Mouse (Mus musculus) heart, embryonic 13.5 days (tissue): ENCODE results near the gene Tnfaip3. TPM values are rescaled to one million over a fixed set of nuclear protein-coding genes. Genes with fewer than 3 reads are reported as not detected.
A peak's percentile ranks its signal among the peaks of the same experiment; 100 is the strongest.

Experiments used
- ATAC-seq: fragments of 200-750 bp; cut with Nextera tagmentation; 2 replicates; pipeline ENCODE4 v1.8.0; 2017; ENCODE audit warnings: moderate TSS enrichment; ENCODE audit not compliant: insufficient number of reproducible peaks, low FRiP score, low TSS enrichment; ENCODE audit errors: extremely low read depth
- H3K27ac ChIP-seq: fragments of 300-500 bp; sonication (generic); replicated peaks from 2 replicates; pipeline ENCODE4 v1.5.1; 2015; ENCODE audit warnings: moderate library complexity, mild to moderate bottlenecking, inconsistent platforms
- H3K27me3 ChIP-seq: fragments of 300-500 bp; sonication (generic); replicated peaks from 2 replicates; pipeline ENCODE4 v1.6.1; 2015; ENCODE audit warnings: mild to moderate bottlenecking, inconsistent platforms
- H3K36me3 ChIP-seq: fragments of 300-500 bp; sonication (generic); 2 replicates; pipeline ENCODE4 v1.6.1; 2015; ENCODE audit warnings: mild to moderate bottlenecking, inconsistent platforms
- H3K4me1 ChIP-seq: fragments of 300-500 bp; sonication (generic); 2 replicates; pipeline ENCODE4 v1.6.1; 2015; ENCODE audit warnings: inconsistent platforms
- H3K4me2 ChIP-seq: fragments of 300-500 bp; sonication (generic); 2 replicates; pipeline ENCODE4 v1.6.1; 2015; ENCODE audit warnings: inconsistent platforms, mild to moderate bottlenecking, moderate library complexity
- H3K4me3 ChIP-seq: fragments of 300-500 bp; sonication (generic); 2 replicates; pipeline ENCODE4 v1.5.1; 2015; ENCODE audit warnings: moderate library complexity, mild to moderate bottlenecking, inconsistent platforms
- H3K9ac ChIP-seq: fragments of 300-500 bp; sonication (generic); 2 replicates; pipeline ENCODE4 v1.6.1; 2015; ENCODE audit warnings: inconsistent platforms, mild to moderate bottlenecking, moderate library complexity
- H3K9me3 ChIP-seq: fragments of 300-500 bp; sonication (generic); 2 replicates; pipeline ENCODE4 v1.6.1; 2016; ENCODE audit warnings: inconsistent platforms
- WGBS: fragments of 180-500 bp; shearing (Covaris S2); methylation state at CpG from one replicate; pipeline ENCODE4 v1.1.7; 2015; ENCODE audit warnings: mixed read lengths; 5-methylcytosine and 5-hydroxymethylcytosine counted together
- polyA plus RNA-seq: library from polyadenylated mRNA; unstranded; fragments of >200 nt; fragmentation: Nextera tagmentation; extraction: Ambion mirVana; gene quantifications from 2 replicates; pipeline ENCODE4 v1.2.1, GENCODE M21; 2015

Tnfaip3 gene
- polyA plus RNA-seq, 1 experiment from 2014 or later = 2.9 TPM

- Histone ChIP-seq H3K4me1 (peaks cover 2% of the 10 kb centered on the region), H3K4me2 (no peak overlapping the region), H3K27ac (no peak overlapping the region), H3K36me3 (no peaks in the 10 kb centered on the region), H3K4me3 (no peak overlapping the region), H3K9me3 (no peaks in the 10 kb centered on the region), H3K9ac (no peak overlapping the region), H3K27me3 (no peaks in the 10 kb centered on the region)
- no peak for ATAC-seq
- 81% methylated on average over 2 of the region's 2 CpGs for WGBS
Observed at GRCm38 (mm10) chr10:19040147-19040546, 24.7 kb upstream of the Tnfaip3 start.

DNA sequence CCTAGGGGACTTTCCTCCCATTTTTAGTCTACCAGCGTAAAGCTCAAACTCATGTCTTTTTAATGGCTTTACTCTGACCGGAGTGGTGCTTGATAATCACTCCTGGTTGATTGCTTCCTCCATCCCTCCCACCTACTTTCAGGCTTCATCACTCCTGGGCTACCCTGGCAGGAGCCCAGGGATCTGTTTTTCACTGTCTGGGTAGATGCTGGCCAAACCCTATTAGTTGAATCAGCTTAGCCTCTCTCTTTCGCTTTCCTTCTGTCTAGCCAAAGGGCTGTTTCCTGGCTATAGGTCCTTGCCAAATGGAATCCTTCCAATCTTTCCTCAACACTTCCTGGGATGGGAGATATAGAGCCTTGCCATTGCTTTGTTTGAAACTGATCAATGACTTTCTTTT lies 19.3 kb upstream of the Tnfaip3 start:
- no peak overlapping the region for H3K4me2 ChIP-seq
- no peak overlapping the region for H3K9ac ChIP-seq
- 42% methylated on average over 3 of the region's 3 CpGs for WGBS
- H3K27ac ChIP-seq = no peak overlapping the region
- peaks cover 13% of the 10 kb centered on the region for H3K4me1 ChIP-seq
- H3K9me3 ChIP-seq = no peaks in the 10 kb centered on the region
- no peaks in the 10 kb centered on the region for H3K36me3 ChIP-seq
- H3K27me3 ChIP-seq = no peaks in the 10 kb centered on the region
- no peak overlapping the region for H3K4me3 ChIP-seq
- ATAC-seq = no peak

GRCm38 (mm10) chr10:19033696-19034095 lies 18.2 kb upstream of the Tnfaip3 start:
- Histone ChIP-seq H3K36me3 (no peaks in the 10 kb centered on the region), H3K27me3 (no peaks in the 10 kb centered on the region), H3K9me3 (no peaks in the 10 kb centered on the region), H3K9ac (no peak overlapping the region), H3K4me2 (no peak overlapping the region), H3K4me3 (no peak overlapping the region), H3K4me1 (peaks cover 13% of the 10 kb centered on the region), H3K27ac (no peak overlapping the region)
- ATAC-seq = no peak
- WGBS = 83% methylated on average over 1 of the region's 1 CpGs

DNA sequence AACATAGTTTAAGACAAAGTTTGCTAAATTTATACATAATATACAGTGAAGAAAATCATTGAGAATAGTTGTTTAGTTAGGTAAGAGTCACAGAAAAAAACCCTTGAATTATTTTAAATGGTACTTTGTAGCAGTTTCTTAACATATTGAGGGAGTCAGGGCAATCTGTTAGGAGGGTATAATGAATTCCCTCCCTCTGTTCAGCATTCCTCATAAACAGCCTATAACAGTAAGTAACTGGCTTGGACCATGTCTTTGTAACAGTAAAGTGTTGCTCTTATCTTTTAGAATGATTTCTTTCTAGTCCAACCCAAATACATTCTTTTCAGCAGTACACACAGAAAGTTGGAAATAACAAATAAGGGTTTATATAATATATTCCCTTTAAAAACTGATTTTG lies 16.4 kb upstream of the Tnfaip3 start:
- Histone ChIP-seq H3K27ac (no peak overlapping the region), H3K36me3 (no peaks in the 10 kb centered on the region), H3K4me1 (peaks cover 13% of the 10 kb centered on the region), H3K4me3 (no peak overlapping the region), H3K27me3 (no peaks in the 10 kb centered on the region), H3K4me2 (no peak overlapping the region), H3K9me3 (no peaks in the 10 kb centered on the region), H3K9ac (no peak overlapping the region)
- ATAC-seq = no peak

DNA sequence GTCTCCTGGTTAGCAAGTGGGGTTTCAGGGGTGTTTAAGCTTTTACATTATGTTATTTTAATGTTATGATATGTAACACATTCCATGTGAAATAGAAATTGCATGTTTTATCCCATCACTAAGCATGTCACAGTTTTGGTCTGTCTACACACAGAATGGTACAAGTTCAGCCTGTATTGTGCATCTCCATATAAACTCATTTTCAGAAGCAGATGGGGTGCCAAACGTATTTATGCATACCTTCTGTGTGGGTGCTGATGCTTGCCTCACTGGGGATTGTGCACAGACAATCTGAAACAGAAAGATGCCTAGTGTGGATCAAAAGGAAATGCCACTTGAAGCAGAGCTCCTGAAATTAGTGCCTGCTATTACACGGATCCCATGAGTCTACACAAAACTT lies 15.2 kb upstream of the Tnfaip3 start:
- H3K4me2 ChIP-seq = no peak overlapping the region
- no peaks in the 10 kb centered on the region for H3K27me3 ChIP-seq
- no peak overlapping the region for H3K9ac ChIP-seq
- peaks cover 13% of the 10 kb centered on the region for H3K4me1 ChIP-seq
- ATAC-seq = no peak
- no peaks in the 10 kb centered on the region for H3K9me3 ChIP-seq
- WGBS = 75% methylated on average over 2 of the region's 2 CpGs
- no peak overlapping the region for H3K27ac ChIP-seq
- H3K4me3 ChIP-seq = no peak overlapping the region
- H3K36me3 ChIP-seq = no peaks in the 10 kb centered on the region

- no peaks in the 10 kb centered on the region for H3K36me3 ChIP-seq
- no peak overlapping the region for H3K27ac ChIP-seq
- no peak overlapping the region for H3K4me2 ChIP-seq
- no peak overlapping the region for H3K4me3 ChIP-seq
- WGBS = 85% methylated on average over 5 of the region's 5 CpGs
- H3K4me1 ChIP-seq = no peaks in the 10 kb centered on the region
- no peak overlapping the region for H3K9ac ChIP-seq
- no peaks in the 10 kb centered on the region for H3K9me3 ChIP-seq
- H3K27me3 ChIP-seq = no peaks in the 10 kb centered on the region
- no peak for ATAC-seq
Observed at GRCm38 (mm10) chr10:19026710-19027109, 11.3 kb upstream of the Tnfaip3 start.

- H3K9me3 ChIP-seq = no peaks in the 10 kb centered on the region
- no peaks in the 10 kb centered on the region for H3K27me3 ChIP-seq
- WGBS = 75% methylated on average over 5 of the region's 5 CpGs
- no peaks in the 10 kb centered on the region for H3K36me3 ChIP-seq
- H3K4me1 ChIP-seq = no peaks in the 10 kb centered on the region
- H3K4me2 ChIP-seq = no peak overlapping the region
- ATAC-seq = no peak
- no peak overlapping the region for H3K27ac ChIP-seq
- H3K9ac ChIP-seq = no peak overlapping the region
- no peak overlapping the region for H3K4me3 ChIP-seq
Observed at GRCm38 (mm10) chr10:19024353-19024752, 8.9 kb upstream of the Tnfaip3 start.

DNA sequence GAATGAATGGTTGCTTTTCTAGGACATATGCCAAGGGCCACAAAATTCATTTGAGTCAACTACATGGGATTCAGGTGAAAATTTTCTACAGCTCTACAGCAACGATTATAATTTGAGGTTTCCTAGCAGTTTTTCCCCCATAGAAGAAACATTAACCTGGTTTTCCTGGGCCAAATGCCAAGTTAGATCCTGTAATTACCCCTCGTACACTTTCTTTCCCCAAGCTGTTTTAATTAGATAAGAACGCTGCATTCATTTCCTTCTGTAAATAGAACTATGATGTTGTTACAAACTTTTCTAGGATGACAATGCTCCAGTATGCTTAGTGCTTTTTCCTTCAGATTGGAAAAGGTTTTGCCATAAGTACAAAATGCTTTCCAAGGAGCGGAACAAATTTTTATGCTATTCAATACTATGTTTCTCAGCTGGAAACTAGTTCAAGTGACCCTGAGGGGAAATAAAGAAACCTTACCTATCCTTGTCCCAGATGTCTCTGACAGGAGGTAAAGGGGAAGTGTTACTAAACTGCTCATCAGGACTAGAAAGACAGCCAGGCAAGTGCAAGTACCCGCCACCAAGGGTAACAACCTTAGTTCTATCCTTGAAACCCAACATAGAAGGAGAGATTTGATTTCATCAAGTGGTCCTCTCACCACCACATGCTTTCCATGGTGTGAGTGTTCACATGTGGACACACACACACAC lies 8.3 kb upstream of the Tnfaip3 start:
- H3K4me2 ChIP-seq = no peak overlapping the region
- H3K4me1 ChIP-seq = no peaks in the 10 kb centered on the region
- H3K9me3 ChIP-seq = no peaks in the 10 kb centered on the region
- H3K9ac ChIP-seq = no peak overlapping the region
- no peak overlapping the region for H3K27ac ChIP-seq
- no peaks in the 10 kb centered on the region for H3K27me3 ChIP-seq
- H3K4me3 ChIP-seq = no peak overlapping the region
- WGBS = 63% methylated on average over 5 of the region's 5 CpGs
- no peaks in the 10 kb centered on the region for H3K36me3 ChIP-seq
- no peak for ATAC-seq

GRCm38 (mm10) chr10:19022272-19022671 lies 6.8 kb upstream of the Tnfaip3 start:
- Histone ChIP-seq H3K4me3 (no peak overlapping the region), H3K36me3 (no peaks in the 10 kb centered on the region), H3K27me3 (no peaks in the 10 kb centered on the region), H3K4me2 (no peak overlapping the region), H3K27ac (no peak overlapping the region), H3K9ac (no peak overlapping the region), H3K9me3 (no peaks in the 10 kb centered on the region), H3K4me1 (no peaks in the 10 kb centered on the region)
- no peak for ATAC-seq
- 79% methylated on average over 1 of the region's 1 CpGs for WGBS

DNA sequence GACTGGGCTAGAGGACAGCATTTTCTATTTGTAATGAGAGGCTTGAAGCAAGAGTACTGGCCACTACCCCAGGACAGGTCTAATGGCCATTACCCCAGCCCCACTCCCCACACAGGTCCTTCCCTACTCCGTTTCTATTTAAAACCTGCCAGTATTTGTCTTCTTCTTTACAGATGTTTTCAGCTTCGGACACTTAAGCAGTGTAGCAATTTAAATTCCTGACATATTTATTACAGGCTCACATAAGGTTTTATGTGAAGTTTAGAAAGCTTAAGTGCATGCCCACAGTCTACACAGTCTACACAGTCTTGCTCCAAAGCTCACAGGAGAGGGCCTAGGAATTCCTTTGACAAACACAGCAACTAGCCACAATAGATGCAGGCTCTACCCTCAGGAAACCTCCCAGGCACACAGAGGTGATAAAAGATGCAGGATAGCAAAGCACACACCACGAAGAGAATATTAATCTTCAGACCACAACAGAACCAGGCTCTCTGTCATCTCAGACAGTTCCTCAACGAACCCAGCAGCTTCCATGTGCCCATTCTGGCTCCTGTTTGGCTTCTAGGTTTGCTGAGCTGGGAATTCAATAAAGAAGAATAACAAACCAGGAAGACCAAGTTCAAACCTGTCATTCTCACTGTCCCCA lies 1.5 kb upstream of the Tnfaip3 start:
- Histone ChIP-seq H3K4me1 (peaks cover 21% of the 10 kb centered on the region), H3K4me3 (no peak overlapping the region), H3K9ac (peak overlapping the region; percentile 83; the same call in 1 of the 2 replicates), H3K27me3 (no peaks in the 10 kb centered on the region), H3K4me2 (peak overlapping the region; percentile 78; the same call in 1 of the 2 replicates), H3K27ac (peak overlapping the region; percentile 75; the same call in 1 of the 2 replicates), H3K9me3 (no peaks in the 10 kb centered on the region), H3K36me3 (no peaks in the 10 kb centered on the region)
- WGBS = 40% methylated on average over 4 of the region's 4 CpGs
- ATAC-seq = no peak

- Histone ChIP-seq H3K4me3 (peak overlapping the region; percentile 91), H3K9me3 (no peaks in the 10 kb centered on the region)
Observed at GRCm38 (mm10) chr10:19014381-19015256, 838 bp downstream of the Tnfaip3 start.

More at GRCm38 (mm10) chr10:19014381-19015256, 838 bp downstream of the Tnfaip3 start:
- Histone ChIP-seq H3K36me3 (no peaks in the 10 kb centered on the region), H3K4me1 (peaks cover 26% of the 10 kb centered on the region), H3K9ac (peak overlapping the region; percentile 93), H3K4me2 (peak overlapping the region; percentile 78), H3K27ac (peak overlapping the region; percentile 86), H3K27me3 (no peaks in the 10 kb centered on the region)
- WGBS = 1% methylated on average over 43 of the region's 43 CpGs
- peak; percentile 45 for ATAC-seq
